Mouse (Mus musculus): Measurements from ENCODE around the gene Sstr1. TPM values are rescaled to one million over a fixed set of nuclear protein-coding genes. Genes with fewer than 3 reads are reported as not detected.

Gene Sstr1
- not detected in 2 replicates for polyA plus RNA-seq (2015; fragmentation: Nextera tagmentation; extraction: Ambion mirVana)

GRCm38 (mm10) chr12:58211163-58212071 is at the start of gene Sstr1:
Sstr1 (plus strand) TSS chr12:58211772.
- Histone ChIP-seq H3K9ac (no peak within 1 kb of the TSS), H3K4me2 (peak within 1 kb of the TSS; percentile 25), H3K4me3 (replicated peaks) (0 out of 2 replicates have a peak within 1 kb of the TSS, but pooled peaks have one; percentile 5), H3K27ac (replicated peaks) (no peak within 1 kb of the TSS), H3K36me3 (replicated peaks) (no peaks in the 10 kb centered on the region), H3K4me1 (replicated peaks) (no peaks in the 10 kb centered on the region; the same call in 1 of the 2 replicates), H3K27me3 (peaks cover 43% of the 10 kb centered on the region), H3K9me3 (replicated peaks) (no peaks in the 10 kb centered on the region)
- WGBS (ENCODE audit: insufficient replicate concordance): 20% methylated on average over 21 of the region's 21 CpGs
- ATAC-seq (ENCODE audit: insufficient read depth): no peak

GRCm38 (mm10) chr12:58198810-58199209 is 12.8 kb upstream of the Sstr1 start:
- Histone ChIP-seq H3K9ac (no peak overlapping the region), H3K9me3 (replicated peaks) (no peaks in the 10 kb centered on the region), H3K36me3 (replicated peaks) (no peaks in the 10 kb centered on the region), H3K4me2 (no peak overlapping the region), H3K4me3 (replicated peaks) (no peak overlapping the region), H3K4me1 (replicated peaks) (no peaks in the 10 kb centered on the region), H3K27me3 (no peaks in the 10 kb centered on the region), H3K27ac (replicated peaks) (no peak overlapping the region)
- no peak for ATAC-seq (ENCODE audit: insufficient read depth)
- 71% methylated on average over 1 of the region's 1 CpGs for WGBS (ENCODE audit: insufficient replicate concordance)

GRCm38 (mm10) chr12:58201190-58201589 is 10.4 kb upstream of the Sstr1 start:
- Histone ChIP-seq H3K4me2 (no peak overlapping the region), H3K27me3 (no peaks in the 10 kb centered on the region), H3K36me3 (replicated peaks) (no peaks in the 10 kb centered on the region), H3K9ac (no peak overlapping the region), H3K9me3 (replicated peaks) (no peaks in the 10 kb centered on the region), H3K27ac (replicated peaks) (no peak overlapping the region), H3K4me3 (replicated peaks) (no peak overlapping the region), H3K4me1 (replicated peaks) (no peaks in the 10 kb centered on the region)
- no peak for ATAC-seq (ENCODE audit: insufficient read depth)

- H3K9me3 ChIP-seq (replicated peaks): no peaks in the 10 kb centered on the region
- H3K4me1 ChIP-seq (replicated peaks): no peaks in the 10 kb centered on the region; the same call in 1 of the 2 replicates
- WGBS (ENCODE audit: insufficient replicate concordance): 68% methylated on average over 1 of the region's 1 CpGs
- ATAC-seq (ENCODE audit: insufficient read depth): no peak
- no peak overlapping the region for H3K27ac ChIP-seq (replicated peaks)
- no peak overlapping the region for H3K4me3 ChIP-seq (replicated peaks)
- H3K36me3 ChIP-seq (replicated peaks): no peaks in the 10 kb centered on the region
- H3K4me2 ChIP-seq: no peak overlapping the region
- peaks cover 26% of the 10 kb centered on the region for H3K27me3 ChIP-seq
- H3K9ac ChIP-seq: no peak overlapping the region
Measured at GRCm38 (mm10) chr12:58207956-58208355, 3.6 kb upstream of the Sstr1 start.

GRCm38 (mm10) chr12:58212261-58212923 is 820 bp downstream of the Sstr1 start:
- H3K36me3 ChIP-seq (replicated peaks): no peaks in the 10 kb centered on the region
- ATAC-seq (ENCODE audit: insufficient read depth): no peak
- no peaks in the 10 kb centered on the region; the same call in 1 of the 2 replicates for H3K4me1 ChIP-seq (replicated peaks)
- 0 out of 2 replicates have a peak overlapping the region, but pooled peaks have one; percentile 5 for H3K4me3 ChIP-seq (replicated peaks)
- H3K27ac ChIP-seq (replicated peaks): no peak overlapping the region
- peak overlapping the region; percentile 25 for H3K4me2 ChIP-seq
- H3K27me3 ChIP-seq: peaks cover 43% of the 10 kb centered on the region
- no peaks in the 10 kb centered on the region for H3K9me3 ChIP-seq (replicated peaks)
- H3K9ac ChIP-seq: no peak overlapping the region
- 2% methylated on average over 39 of the region's 39 CpGs for WGBS (ENCODE audit: insufficient replicate concordance)

- no peaks in the 10 kb centered on the region for H3K36me3 ChIP-seq (replicated peaks)
- H3K4me1 ChIP-seq (replicated peaks): no peaks in the 10 kb centered on the region; the same call in 1 of the 2 replicates
- H3K9ac ChIP-seq: no peak overlapping the region
- no peak overlapping the region for H3K27ac ChIP-seq (replicated peaks)
- H3K27me3 ChIP-seq: peaks cover 43% of the 10 kb centered on the region
- H3K4me2 ChIP-seq: peak overlapping the region; percentile 49; the same call in 1 of the 2 replicates
- WGBS (ENCODE audit: insufficient replicate concordance): 4% methylated on average over 29 of the region's 29 CpGs
- no peak overlapping the region for H3K4me3 ChIP-seq (replicated peaks)
- H3K9me3 ChIP-seq (replicated peaks): no peaks in the 10 kb centered on the region
- ATAC-seq (ENCODE audit: insufficient read depth): no peak
Measured at GRCm38 (mm10) chr12:58212924-58213450, 1.4 kb downstream of the Sstr1 start.

GRCm38 (mm10) chr12:58213451-58214288 is 2.1 kb downstream of the Sstr1 start:
- Histone ChIP-seq H3K4me2 (peak overlapping the region; percentile 49), H3K9ac (no peak overlapping the region), H3K27me3 (peaks cover 43% of the 10 kb centered on the region), H3K4me3 (replicated peaks) (0 out of 2 replicates have a peak overlapping the region, but pooled peaks have one; percentile 4), H3K4me1 (replicated peaks) (no peaks in the 10 kb centered on the region; the same call in 1 of the 2 replicates), H3K9me3 (replicated peaks) (no peaks in the 10 kb centered on the region), H3K36me3 (replicated peaks) (no peaks in the 10 kb centered on the region), H3K27ac (replicated peaks) (no peak overlapping the region)
- no peak for ATAC-seq (ENCODE audit: insufficient read depth)
- 1% methylated on average over 38 of the region's 40 CpGs for WGBS (ENCODE audit: insufficient replicate concordance)

- peak overlapping the region; percentile 49 for H3K4me2 ChIP-seq
- no peak overlapping the region for H3K9ac ChIP-seq
- no peaks in the 10 kb centered on the region for H3K9me3 ChIP-seq (replicated peaks)
- peaks cover 43% of the 10 kb centered on the region for H3K27me3 ChIP-seq
- no peaks in the 10 kb centered on the region; the same call in 1 of the 2 replicates for H3K4me1 ChIP-seq (replicated peaks)
- 0 out of 2 replicates have a peak overlapping the region, but pooled peaks have one; percentile 15 for H3K4me3 ChIP-seq (replicated peaks)
- no peaks in the 10 kb centered on the region for H3K36me3 ChIP-seq (replicated peaks)
- no peak overlapping the region for H3K27ac ChIP-seq (replicated peaks)
- 7% methylated on average over 13 of the region's 13 CpGs for WGBS (ENCODE audit: insufficient replicate concordance)
- no peak for ATAC-seq (ENCODE audit: insufficient read depth)
Measured at GRCm38 (mm10) chr12:58214289-58215136, 2.9 kb downstream of the Sstr1 start.

- 28% methylated on average over 2 of the region's 2 CpGs for WGBS (ENCODE audit: insufficient replicate concordance)
- Histone ChIP-seq H3K4me3 (replicated peaks) (no peak overlapping the region), H3K27me3 (peaks cover 34% of the 10 kb centered on the region), H3K4me1 (replicated peaks) (no peaks in the 10 kb centered on the region; the same call in 1 of the 2 replicates), H3K4me2 (no peak overlapping the region), H3K9me3 (replicated peaks) (no peaks in the 10 kb centered on the region), H3K36me3 (replicated peaks) (no peaks in the 10 kb centered on the region), H3K27ac (replicated peaks) (no peak overlapping the region), H3K9ac (no peak overlapping the region)
- ATAC-seq (ENCODE audit: insufficient read depth): no peak
Measured at GRCm38 (mm10) chr12:58216218-58216617, 4.6 kb downstream of the Sstr1 start.

GRCm38 (mm10) chr12:58219078-58219477 is 7.5 kb downstream of the Sstr1 start:
- H3K27me3 ChIP-seq: peaks cover 6% of the 10 kb centered on the region
- 69% methylated on average over 3 of the region's 3 CpGs for WGBS (ENCODE audit: insufficient replicate concordance)
- no peak overlapping the region for H3K4me3 ChIP-seq (replicated peaks)
- no peaks in the 10 kb centered on the region for H3K36me3 ChIP-seq (replicated peaks)
- no peaks in the 10 kb centered on the region for H3K4me1 ChIP-seq (replicated peaks)
- no peak for ATAC-seq (ENCODE audit: insufficient read depth)
- no peak overlapping the region for H3K27ac ChIP-seq (replicated peaks)
- H3K9ac ChIP-seq: no peak overlapping the region
- no peak overlapping the region for H3K4me2 ChIP-seq
- H3K9me3 ChIP-seq (replicated peaks): no peaks in the 10 kb centered on the region

Measured in liver, embryonic 15.5 days (tissue).